Mouse (Mus musculus): ENCODE data around the gene Zbtb43. TPM values are rescaled to one million over a fixed set of nuclear protein-coding genes. Genes with fewer than 3 reads are reported as not detected.

Gene Zbtb43
- polyA plus RNA-seq, 1 experiment: 23.4 TPM

DNA sequence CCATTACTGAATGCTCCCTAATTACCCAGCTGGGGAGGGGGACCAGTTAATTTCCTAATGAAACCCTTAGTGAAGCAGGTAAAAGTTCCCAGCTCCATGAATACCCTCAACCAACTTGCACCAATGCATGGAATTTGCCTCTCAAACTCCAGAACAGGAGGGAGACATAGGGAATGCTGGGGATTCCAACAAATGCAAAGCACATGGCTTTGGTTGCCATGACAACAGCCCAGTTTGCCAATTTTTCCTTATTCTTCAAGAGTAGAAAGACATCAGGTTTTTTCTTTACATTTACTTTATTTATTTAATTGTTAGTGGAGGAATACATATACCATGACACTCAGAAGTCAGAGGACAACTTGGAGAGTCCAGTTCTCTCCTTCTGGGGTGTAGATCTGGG is 7.6 kb upstream of the Zbtb43 start:
- TF ChIP-seq EP300 (IDR thresholded peaks at IDR 0.05; ENCODE audit: insufficient read depth, low read depth, low read length): no peak
- no peak for TF ChIP-seq CTCF (IDR thresholded peaks at IDR 0.05; ENCODE audit: low read depth, low read length)
- TF ChIP-seq POLR2A (IDR thresholded peaks at IDR 0.05; ENCODE audit: insufficient read depth, low read length): no peak
- H3K9ac ChIP-seq (ENCODE audit: low read depth, poor library complexity, severe bottlenecking): no peak overlapping the region
- no peaks in the 10 kb centered on the region for H3K36me3 ChIP-seq (ENCODE audit: control insufficient read depth, insufficient read depth, low read length, poor library complexity, severe bottlenecking)
- no peak overlapping the region for H3K4me3 ChIP-seq (ENCODE audit: low read depth, low read length)
- no peaks in the 10 kb centered on the region for H3K27me3 ChIP-seq (ENCODE audit: control insufficient read depth, insufficient read depth, low read length, poor library complexity, severe bottlenecking)
- no peak overlapping the region for H3K27ac ChIP-seq (ENCODE audit: insufficient read depth, low read length)
- H3K4me1 ChIP-seq (ENCODE audit: control insufficient read depth, insufficient read depth, low read length): peaks cover 7% of the 10 kb centered on the region
- no peaks in the 10 kb centered on the region for H3K9me3 ChIP-seq (replicated peaks; ENCODE audit: control insufficient read depth, insufficient read depth, low read length, poor library complexity, severe bottlenecking)

DNA sequence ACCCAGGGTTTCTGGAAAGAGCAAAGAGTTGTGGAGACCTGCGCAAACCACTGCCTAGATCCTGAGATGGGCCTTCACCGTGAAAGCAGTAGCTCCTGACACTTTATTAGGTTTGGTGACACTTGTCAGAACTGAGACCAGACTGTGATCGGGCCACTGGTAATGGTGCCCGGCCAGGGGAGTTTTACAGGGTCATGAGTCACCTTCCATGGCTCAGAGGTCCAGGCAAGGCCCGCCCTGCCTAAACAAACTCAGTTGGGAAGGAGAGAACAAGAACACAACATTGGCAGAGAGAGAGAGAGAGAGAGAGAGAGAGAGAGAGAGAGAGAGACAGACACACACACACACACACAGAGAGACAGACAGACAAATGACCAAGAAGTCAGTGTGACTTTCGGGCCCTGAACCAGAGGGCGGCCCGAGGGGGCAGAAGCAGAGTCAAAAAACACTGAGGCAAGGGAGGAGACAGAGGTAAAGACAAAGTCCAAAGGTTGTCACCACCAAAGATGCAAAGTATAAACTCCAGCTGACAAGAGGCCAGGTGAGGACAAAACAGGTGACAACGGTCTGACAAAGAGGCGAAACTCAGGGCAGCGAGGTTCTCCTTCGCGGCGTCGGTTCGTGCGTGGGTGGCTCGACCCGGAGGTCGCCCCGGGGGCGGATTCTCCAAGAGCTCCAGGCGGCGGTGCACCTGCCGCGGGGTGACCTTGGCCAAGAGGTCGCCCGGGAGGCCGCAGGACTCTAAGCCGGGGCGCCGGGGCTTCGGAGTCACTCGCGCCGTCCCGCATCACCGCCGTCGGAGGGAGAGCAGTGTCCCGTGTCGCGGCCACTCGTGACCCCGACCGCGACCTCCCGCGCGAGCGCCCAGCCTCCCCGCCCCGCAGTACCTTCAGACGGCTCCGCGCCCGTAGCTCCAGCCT is 553 bp downstream of the Zbtb43 start:
- TF ChIP-seq EP300 (IDR thresholded peaks at IDR 0.05; ENCODE audit: insufficient read depth, low read depth, low read length): no peak
- TF ChIP-seq POLR2A (IDR thresholded peaks at IDR 0.05; ENCODE audit: insufficient read depth, low read length): no peak
- TF ChIP-seq CTCF (IDR thresholded peaks at IDR 0.05; ENCODE audit: low read depth, low read length): no peak
- H3K36me3 ChIP-seq (ENCODE audit: control insufficient read depth, insufficient read depth, low read length, poor library complexity, severe bottlenecking): peaks cover 3% of the 10 kb centered on the region; the same call in 1 of the 2 replicates
- H3K27ac ChIP-seq (ENCODE audit: insufficient read depth, low read length): peak overlapping the region; percentile 30; the same call in 1 of the 2 replicates
- peaks cover 4% of the 10 kb centered on the region for H3K4me1 ChIP-seq (ENCODE audit: control insufficient read depth, insufficient read depth, low read length)
- H3K9me3 ChIP-seq (replicated peaks; ENCODE audit: control insufficient read depth, insufficient read depth, low read length, poor library complexity, severe bottlenecking): no peaks in the 10 kb centered on the region
- H3K9ac ChIP-seq (ENCODE audit: low read depth, poor library complexity, severe bottlenecking): peak overlapping the region; percentile 82
- peak overlapping the region; percentile 95 for H3K4me3 ChIP-seq (ENCODE audit: low read depth, low read length)
- H3K27me3 ChIP-seq (ENCODE audit: control insufficient read depth, insufficient read depth, low read length, poor library complexity, severe bottlenecking): no peaks in the 10 kb centered on the region

DNA sequence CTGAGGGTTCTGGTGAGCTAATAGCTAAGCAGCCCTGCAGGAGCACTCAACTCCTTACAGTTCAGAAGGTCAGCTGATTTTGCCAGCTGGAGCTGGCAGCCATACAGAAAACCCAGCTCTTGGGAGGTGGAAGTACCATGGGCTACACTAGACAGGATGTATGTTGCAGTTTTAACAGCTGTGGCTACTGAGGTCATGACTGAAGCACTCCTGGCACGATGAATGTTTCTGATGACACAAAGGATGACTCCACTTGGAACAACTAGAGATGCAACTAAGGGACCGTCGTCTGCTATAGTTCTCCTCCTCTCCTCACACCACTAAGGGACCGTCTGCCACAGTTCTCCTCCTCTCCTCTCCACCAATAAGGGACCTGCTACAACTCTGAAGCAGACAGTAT is 2.4 kb downstream of the Zbtb43 start:
- Histone ChIP-seq H3K4me3 (ENCODE audit: low read depth, low read length) (no peak overlapping the region), H3K27me3 (ENCODE audit: control insufficient read depth, insufficient read depth, low read length, poor library complexity, severe bottlenecking) (no peaks in the 10 kb centered on the region), H3K4me1 (ENCODE audit: control insufficient read depth, insufficient read depth, low read length) (peaks cover 6% of the 10 kb centered on the region), H3K36me3 (ENCODE audit: control insufficient read depth, insufficient read depth, low read length, poor library complexity, severe bottlenecking) (peaks cover 15% of the 10 kb centered on the region), H3K9ac (ENCODE audit: low read depth, poor library complexity, severe bottlenecking) (peak overlapping the region; percentile 39; the same call in 1 of the 2 replicates), H3K9me3 (replicated peaks; ENCODE audit: control insufficient read depth, insufficient read depth, low read length, poor library complexity, severe bottlenecking) (no peaks in the 10 kb centered on the region), H3K27ac (ENCODE audit: insufficient read depth, low read length) (peak overlapping the region; percentile 23; the same call in 1 of the 2 replicates)
- TF ChIP-seq CTCF (IDR thresholded peaks at IDR 0.05; ENCODE audit: low read depth, low read length) (no peak), EP300 (IDR thresholded peaks at IDR 0.05; ENCODE audit: insufficient read depth, low read depth, low read length) (no peak), POLR2A (IDR thresholded peaks at IDR 0.05; ENCODE audit: insufficient read depth, low read length) (no peak)

DNA sequence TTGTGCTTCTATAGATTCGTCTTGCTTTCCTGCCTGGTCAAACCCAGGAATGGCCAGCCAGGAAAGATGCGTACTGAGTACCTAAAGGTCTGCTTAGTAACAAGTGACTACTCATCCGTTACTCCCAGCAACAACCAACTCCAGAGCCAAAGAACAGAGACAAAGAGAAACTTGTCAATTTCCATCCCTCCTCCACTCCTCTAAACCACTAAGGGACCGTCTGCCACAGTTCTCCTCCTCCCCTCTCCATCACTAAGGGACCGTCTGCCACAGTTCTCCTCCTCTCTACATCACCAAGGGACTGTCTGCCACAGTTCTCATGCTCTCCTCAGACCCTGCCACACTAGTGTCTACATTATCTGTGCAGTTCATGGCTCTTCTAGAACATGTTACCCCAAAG is 3.1 kb downstream of the Zbtb43 start:
- Histone ChIP-seq H3K4me1 (ENCODE audit: control insufficient read depth, insufficient read depth, low read length) (peaks cover 8% of the 10 kb centered on the region), H3K27ac (ENCODE audit: insufficient read depth, low read length) (peak overlapping the region; percentile 23; the same call in 1 of the 2 replicates), H3K4me3 (ENCODE audit: low read depth, low read length) (no peak overlapping the region), H3K9me3 (replicated peaks; ENCODE audit: control insufficient read depth, insufficient read depth, low read length, poor library complexity, severe bottlenecking) (no peaks in the 10 kb centered on the region), H3K36me3 (ENCODE audit: control insufficient read depth, insufficient read depth, low read length, poor library complexity, severe bottlenecking) (peaks cover 18% of the 10 kb centered on the region), H3K27me3 (ENCODE audit: control insufficient read depth, insufficient read depth, low read length, poor library complexity, severe bottlenecking) (no peaks in the 10 kb centered on the region), H3K9ac (ENCODE audit: low read depth, poor library complexity, severe bottlenecking) (0 out of 2 replicates have a peak overlapping the region, but pooled peaks have one; percentile 39)
- no peak for TF ChIP-seq CTCF (IDR thresholded peaks at IDR 0.05; ENCODE audit: low read depth, low read length)
- TF ChIP-seq POLR2A (IDR thresholded peaks at IDR 0.05; ENCODE audit: insufficient read depth, low read length): no peak
- TF ChIP-seq EP300 (IDR thresholded peaks at IDR 0.05; ENCODE audit: insufficient read depth, low read depth, low read length): no peak

DNA sequence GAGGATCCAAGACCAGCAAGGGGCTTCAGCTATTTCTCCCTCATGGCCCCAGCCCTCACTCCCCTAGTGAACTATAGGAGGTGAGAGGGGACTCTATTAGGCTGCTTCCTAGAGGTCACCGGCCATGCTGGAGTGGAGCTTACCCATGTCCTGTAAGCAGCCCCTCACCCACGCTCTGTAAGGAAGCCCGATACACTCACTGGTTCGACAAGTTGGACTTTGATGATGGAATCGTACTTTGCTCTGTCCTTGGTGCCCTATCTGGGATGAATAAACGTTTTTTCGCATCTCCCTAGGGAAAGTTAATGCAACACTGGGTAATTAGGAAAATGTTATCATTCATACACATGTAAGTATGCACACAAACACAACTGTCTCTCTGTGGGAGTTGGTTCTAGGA is 6.3 kb downstream of the Zbtb43 start:
- H3K27me3 ChIP-seq (ENCODE audit: control insufficient read depth, insufficient read depth, low read length, poor library complexity, severe bottlenecking): no peaks in the 10 kb centered on the region
- no peak overlapping the region for H3K4me3 ChIP-seq (ENCODE audit: low read depth, low read length)
- H3K36me3 ChIP-seq (ENCODE audit: control insufficient read depth, insufficient read depth, low read length, poor library complexity, severe bottlenecking): peaks cover 25% of the 10 kb centered on the region
- peak overlapping the region; percentile 96 for H3K27ac ChIP-seq (ENCODE audit: insufficient read depth, low read length)
- H3K4me1 ChIP-seq (ENCODE audit: control insufficient read depth, insufficient read depth, low read length): peaks cover 11% of the 10 kb centered on the region
- no peaks in the 10 kb centered on the region for H3K9me3 ChIP-seq (replicated peaks; ENCODE audit: control insufficient read depth, insufficient read depth, low read length, poor library complexity, severe bottlenecking)
- no peak overlapping the region for H3K9ac ChIP-seq (ENCODE audit: low read depth, poor library complexity, severe bottlenecking)
- TF ChIP-seq CTCF (IDR thresholded peaks at IDR 0.05; ENCODE audit: low read depth, low read length): no peak
- no peak for TF ChIP-seq POLR2A (IDR thresholded peaks at IDR 0.05; ENCODE audit: insufficient read depth, low read length)
- TF ChIP-seq EP300 (IDR thresholded peaks at IDR 0.05; ENCODE audit: insufficient read depth, low read depth, low read length): no peak

DNA sequence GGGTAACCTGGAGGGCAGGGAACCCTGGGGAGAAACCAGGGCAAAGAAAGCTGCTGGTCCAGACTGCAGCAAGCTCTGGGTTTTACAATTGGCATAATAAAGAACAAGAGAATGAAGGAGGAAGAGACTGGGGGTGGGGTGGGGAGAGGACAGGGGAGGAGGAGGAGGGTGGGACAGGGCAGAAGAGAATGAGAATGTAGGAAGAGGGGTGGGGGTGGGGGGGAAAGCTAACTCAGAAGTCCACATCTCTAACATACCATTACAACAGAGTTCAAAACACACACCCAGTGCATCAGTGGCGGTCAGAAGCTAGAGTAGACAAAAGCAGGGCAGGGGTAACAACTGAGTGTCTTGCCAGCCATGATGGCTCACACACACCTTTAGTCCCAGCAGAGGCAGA is 7.3 kb downstream of the Zbtb43 start:
- no peak for TF ChIP-seq EP300 (IDR thresholded peaks at IDR 0.05; ENCODE audit: insufficient read depth, low read depth, low read length)
- Histone ChIP-seq H3K27ac (ENCODE audit: insufficient read depth, low read length) (peak overlapping the region; percentile 97), H3K4me3 (ENCODE audit: low read depth, low read length) (no peak overlapping the region), H3K9me3 (replicated peaks; ENCODE audit: control insufficient read depth, insufficient read depth, low read length, poor library complexity, severe bottlenecking) (no peaks in the 10 kb centered on the region), H3K4me1 (ENCODE audit: control insufficient read depth, insufficient read depth, low read length) (peaks cover 9% of the 10 kb centered on the region), H3K36me3 (ENCODE audit: control insufficient read depth, insufficient read depth, low read length, poor library complexity, severe bottlenecking) (peaks cover 29% of the 10 kb centered on the region), H3K9ac (ENCODE audit: low read depth, poor library complexity, severe bottlenecking) (peak overlapping the region; percentile 29; the same call in 1 of the 2 replicates), H3K27me3 (ENCODE audit: control insufficient read depth, insufficient read depth, low read length, poor library complexity, severe bottlenecking) (no peaks in the 10 kb centered on the region)

Data from ES-Bruce4 (cell line).